Mouse (Mus musculus): ENCODE results near the gene Tmem222. TPM values are rescaled to one million over a fixed set of nuclear protein-coding genes. Genes with fewer than 3 reads are reported as not detected.

Tmem222 gene
- total and polyA plus RNA-seq, 3 experiments = 25.2 to 33.5 (median 30.8) TPM

- DNase-seq (ENCODE audit: low spot score) = no peak
These were observed 21.1 kb upstream of the Tmem222 start for GRCm38 (mm10) chr4:133298516-133299365.

GRCm38 (mm10) chr4:133297801-133298238 is 20.2 kb upstream of the Tmem222 start:
- no peaks in the 10 kb centered on the region; the same call in 1 of the 2 replicates for H3K27me3 ChIP-seq (ENCODE audit: insufficient read depth, low read length)
- H3K36me3 ChIP-seq (replicated peaks) = peaks cover 97% of the 10 kb centered on the region
- ATAC-seq (ENCODE audit: extremely low read depth, insufficient number of reproducible peaks, low FRiP score, poor library complexity, severe bottlenecking) (no peak), DNase-seq (ENCODE audit: low spot score) (peak; percentile 72)
- TF ChIP-seq POLR2AphosphoS5 (IDR thresholded peaks at IDR 0.05; ENCODE audit: insufficient replicate concordance, low read depth, low read length) (no peak), CTCF (IDR thresholded peaks at IDR 0.05; ENCODE audit: low read depth, low read length) (peak; percentile 93)
- no peak overlapping the region for H3K4me3 ChIP-seq (ENCODE audit: low read depth, low read length)
- no peaks in the 10 kb centered on the region for H3K9me3 ChIP-seq (replicated peaks)
- H3K4me1 ChIP-seq (ENCODE audit: insufficient read depth, low read depth, low read length) = peaks cover 41% of the 10 kb centered on the region

More at GRCm38 (mm10) chr4:133298516-133299365, 21.1 kb upstream of the Tmem222 start:
- peaks cover 32% of the 10 kb centered on the region for H3K4me1 ChIP-seq (ENCODE audit: insufficient read depth, low read depth, low read length)
- H3K9me3 ChIP-seq (replicated peaks) = no peaks in the 10 kb centered on the region
- TF ChIP-seq GATA2 (IDR thresholded peaks at IDR 0.05; ENCODE audit: borderline replicate concordance, low read depth, low read length) = no peak
- TF ChIP-seq POLR2AphosphoS5 (IDR thresholded peaks at IDR 0.05; ENCODE audit: insufficient replicate concordance, low read depth, low read length) = no peak
- TF ChIP-seq GATA1 (IDR thresholded peaks at IDR 0.05; ENCODE audit: borderline replicate concordance, low read length) = no peak
- no peak for TF ChIP-seq CTCF (IDR thresholded peaks at IDR 0.05; ENCODE audit: low read depth, low read length)
- TF ChIP-seq TAL1 (conservative IDR thresholded peaks at IDR 0.05; ENCODE audit: low read depth, low read length) = no peak
- no peak for ATAC-seq (ENCODE audit: extremely low read depth, insufficient number of reproducible peaks, low FRiP score, poor library complexity, severe bottlenecking)
- H3K36me3 ChIP-seq (replicated peaks) = peaks cover 97% of the 10 kb centered on the region
- no peaks in the 10 kb centered on the region; the same call in 1 of the 2 replicates for H3K27me3 ChIP-seq (ENCODE audit: insufficient read depth, low read length)
- H3K4me3 ChIP-seq (ENCODE audit: low read depth, low read length) = no peak overlapping the region

GRCm38 (mm10) chr4:133297360-133297759 is 19.8 kb upstream of the Tmem222 start:
- Histone ChIP-seq H3K36me3 (replicated peaks) (peaks cover 98% of the 10 kb centered on the region), H3K9me3 (replicated peaks) (no peaks in the 10 kb centered on the region), H3K4me3 (ENCODE audit: low read depth, low read length) (no peak overlapping the region), H3K27me3 (ENCODE audit: insufficient read depth, low read length) (no peaks in the 10 kb centered on the region; the same call in 1 of the 2 replicates), H3K4me1 (ENCODE audit: insufficient read depth, low read depth, low read length) (peaks cover 45% of the 10 kb centered on the region)
- DNase-seq (ENCODE audit: low spot score) (no peak), ATAC-seq (ENCODE audit: extremely low read depth, insufficient number of reproducible peaks, low FRiP score, poor library complexity, severe bottlenecking) (no peak)
- TF ChIP-seq POLR2AphosphoS5 (IDR thresholded peaks at IDR 0.05; ENCODE audit: insufficient replicate concordance, low read depth, low read length) (no peak), CTCF (IDR thresholded peaks at IDR 0.05; ENCODE audit: low read depth, low read length) (no peak), GATA1 (IDR thresholded peaks at IDR 0.05; ENCODE audit: borderline replicate concordance, low read length) (no peak), GATA2 (IDR thresholded peaks at IDR 0.05; ENCODE audit: borderline replicate concordance, low read depth, low read length) (no peak), TAL1 (conservative IDR thresholded peaks at IDR 0.05; ENCODE audit: low read depth, low read length) (no peak)

- TF ChIP-seq POLR2AphosphoS5 (IDR thresholded peaks at IDR 0.05; ENCODE audit: insufficient replicate concordance, low read depth, low read length) (no peak), CTCF (IDR thresholded peaks at IDR 0.05; ENCODE audit: low read depth, low read length) (no peak), TAL1 (conservative IDR thresholded peaks at IDR 0.05; ENCODE audit: low read depth, low read length) (no peak), GATA2 (IDR thresholded peaks at IDR 0.05; ENCODE audit: borderline replicate concordance, low read depth, low read length) (no peak), GATA1 (IDR thresholded peaks at IDR 0.05; ENCODE audit: borderline replicate concordance, low read length) (no peak)
- H3K36me3 ChIP-seq (replicated peaks) = peaks cover 68% of the 10 kb centered on the region
- ATAC-seq (ENCODE audit: extremely low read depth, insufficient number of reproducible peaks, low FRiP score, poor library complexity, severe bottlenecking) (no peak), DNase-seq (ENCODE audit: low spot score) (no peak)
- H3K4me3 ChIP-seq (ENCODE audit: low read depth, low read length) = no peak overlapping the region
- H3K27me3 ChIP-seq (ENCODE audit: insufficient read depth, low read length) = no peaks in the 10 kb centered on the region; the same call in 1 of the 2 replicates
- peaks cover 65% of the 10 kb centered on the region for H3K4me1 ChIP-seq (ENCODE audit: insufficient read depth, low read depth, low read length)
- no peaks in the 10 kb centered on the region for H3K9me3 ChIP-seq (replicated peaks)
These were observed 16.5 kb upstream of the Tmem222 start for GRCm38 (mm10) chr4:133294084-133294483.

- no peak for ATAC-seq (ENCODE audit: extremely low read depth, insufficient number of reproducible peaks, low FRiP score, poor library complexity, severe bottlenecking)
- Histone ChIP-seq H3K36me3 (replicated peaks) (peaks cover 59% of the 10 kb centered on the region), H3K4me3 (ENCODE audit: low read depth, low read length) (peak overlapping the region; percentile 47; the same call in 1 of the 2 replicates), H3K4me1 (ENCODE audit: insufficient read depth, low read depth, low read length) (peaks cover 59% of the 10 kb centered on the region), H3K9me3 (replicated peaks) (no peaks in the 10 kb centered on the region), H3K27me3 (ENCODE audit: insufficient read depth, low read length) (no peaks in the 10 kb centered on the region)
- DNase-seq (ENCODE audit: low spot score) = peak; percentile 29
- no peak for TF ChIP-seq POLR2AphosphoS5 (IDR thresholded peaks at IDR 0.05; ENCODE audit: insufficient replicate concordance, low read depth, low read length)
- TF ChIP-seq GATA1 (IDR thresholded peaks at IDR 0.05; ENCODE audit: borderline replicate concordance, low read length) = no peak
- TF ChIP-seq TAL1 (conservative IDR thresholded peaks at IDR 0.05; ENCODE audit: low read depth, low read length) = no peak
- TF ChIP-seq CTCF (IDR thresholded peaks at IDR 0.05; ENCODE audit: low read depth, low read length) = no peak
- no peak for TF ChIP-seq GATA2 (IDR thresholded peaks at IDR 0.05; ENCODE audit: borderline replicate concordance, low read depth, low read length)
These were observed 15.6 kb upstream of the Tmem222 start for GRCm38 (mm10) chr4:133292901-133293843.
